Mouse (Mus musculus) retina, embryonic 14.5 days (tissue): ENCODE results near the gene Fam133b.
"Not testable (repeated sequence)": the region's sequence is repeated elsewhere in the genome, so short reads cannot be mapped to it uniquely, and the experiment has no call there.

Experiments used
- DNase-seq: peaks from one replicate; pipeline ENCODE4 v3.0.0-alpha.2; 2015; ENCODE audit warnings: low spot score

The Fam133b gene

GRCm38 (mm10) chr5:3520493-3521359, 22.9 kb upstream of the Fam133b start:
- no peak for DNase-seq

DNA sequence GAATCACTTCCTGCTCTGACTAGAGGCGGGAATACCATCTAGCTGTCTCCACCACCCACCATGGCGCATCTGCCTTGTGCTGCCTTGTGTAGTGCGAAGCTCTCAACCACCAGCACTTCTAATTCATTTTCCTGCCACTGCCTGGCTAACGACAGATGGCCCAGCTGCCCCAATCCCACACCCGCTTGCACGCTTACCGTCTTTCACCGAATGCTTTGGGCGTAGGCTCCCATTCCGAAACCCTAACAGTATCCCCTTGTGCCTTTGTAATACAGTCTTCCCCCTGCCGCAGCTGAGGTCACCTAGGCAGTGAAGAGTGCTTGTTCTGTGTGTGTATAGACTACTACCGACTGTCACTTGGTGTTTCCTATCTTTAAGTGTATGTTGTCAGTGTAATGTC, 21.9 kb upstream of the Fam133b start:
- no peak for DNase-seq

GRCm38 (mm10) chr5:3522826-3523225, 20.8 kb upstream of the Fam133b start:
- no peak for DNase-seq

DNA sequence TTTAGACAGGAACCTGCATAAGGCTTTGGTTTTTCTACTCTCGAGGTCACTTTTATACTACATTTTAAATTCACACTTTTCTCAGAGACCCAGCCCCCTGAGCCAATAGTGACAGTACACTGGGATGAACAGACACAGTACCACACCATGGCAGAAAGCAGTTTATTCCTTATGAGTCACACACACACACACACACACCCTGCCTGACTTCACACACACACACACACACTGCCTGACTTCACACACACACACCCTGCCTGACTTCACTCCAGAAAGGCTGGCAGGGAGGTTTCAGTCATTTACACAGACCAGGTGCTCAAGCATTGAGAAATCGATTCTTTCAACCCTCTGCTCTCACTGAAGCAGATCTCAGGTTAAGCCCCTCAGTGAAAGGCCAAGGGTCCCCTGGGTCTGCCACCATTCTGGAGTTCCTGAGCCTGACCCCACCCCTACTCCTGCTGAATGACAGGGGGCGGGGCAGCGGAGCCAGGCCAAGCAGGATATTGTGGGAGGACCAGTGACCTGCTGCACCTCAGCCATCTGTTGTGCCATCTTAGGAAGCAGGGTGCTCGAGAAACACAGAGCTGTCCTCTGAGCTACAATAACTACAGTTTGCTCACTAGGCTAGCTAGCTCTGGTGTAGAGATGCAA, 16.5 kb upstream of the Fam133b start:
- peak; percentile 65 for DNase-seq

- no peak for DNase-seq
Measured at GRCm38 (mm10) chr5:3529585-3530189, 13.9 kb upstream of the Fam133b start.

GRCm38 (mm10) chr5:3532048-3532447, 11.6 kb upstream of the Fam133b start:
- DNase-seq, result not testable (repeated sequence)

- DNase-seq, result no peak
Measured at GRCm38 (mm10) chr5:3536592-3537212, 6.9 kb upstream of the Fam133b start.

DNA sequence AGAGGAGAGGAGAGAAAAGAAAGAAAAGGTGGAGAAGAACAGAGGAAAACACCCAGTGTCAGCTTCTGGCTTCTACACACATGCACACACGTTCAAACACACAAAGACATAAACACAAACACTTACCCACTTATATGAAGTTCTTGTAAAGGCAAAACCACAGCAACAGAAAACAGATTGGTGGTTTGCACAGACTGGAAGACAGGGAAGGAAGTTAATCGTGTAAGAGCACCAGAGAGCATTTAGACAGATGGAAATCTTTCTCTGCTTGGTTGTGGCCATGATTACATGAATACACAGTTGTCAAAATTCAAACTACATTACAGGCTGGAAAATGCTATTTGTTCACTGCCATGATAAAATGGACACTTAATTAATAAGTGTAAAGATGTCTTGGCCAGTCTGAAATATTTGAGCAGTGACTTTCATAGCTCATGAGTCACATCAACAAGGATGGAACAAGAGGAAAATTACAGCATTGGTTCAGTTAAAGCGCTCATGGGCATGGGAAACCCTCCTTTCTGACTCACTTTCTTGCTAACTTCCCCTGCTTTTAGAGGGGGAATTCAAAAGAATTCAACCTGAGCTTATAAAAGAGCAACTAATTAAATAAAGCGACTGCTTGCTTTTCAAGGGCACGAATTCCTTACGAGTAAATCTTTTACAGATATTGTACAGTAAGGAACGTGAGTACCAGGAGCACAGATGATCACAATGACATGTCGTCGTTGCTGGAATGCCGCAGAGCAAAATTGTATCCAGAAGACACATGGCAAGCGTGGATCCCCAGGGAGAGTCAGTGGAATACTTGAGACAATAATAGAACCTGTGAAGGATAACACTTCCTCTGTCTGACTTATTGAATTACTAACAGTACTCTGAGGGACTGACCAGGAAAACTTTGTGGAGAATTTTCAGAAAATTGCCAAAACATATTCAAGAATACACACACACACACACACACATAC, 4.8 kb upstream of the Fam133b start:
- DNase-seq, result no peak

- DNase-seq, result no peak
Measured at GRCm38 (mm10) chr5:3541871-3542270, 1.8 kb upstream of the Fam133b start.

DNA sequence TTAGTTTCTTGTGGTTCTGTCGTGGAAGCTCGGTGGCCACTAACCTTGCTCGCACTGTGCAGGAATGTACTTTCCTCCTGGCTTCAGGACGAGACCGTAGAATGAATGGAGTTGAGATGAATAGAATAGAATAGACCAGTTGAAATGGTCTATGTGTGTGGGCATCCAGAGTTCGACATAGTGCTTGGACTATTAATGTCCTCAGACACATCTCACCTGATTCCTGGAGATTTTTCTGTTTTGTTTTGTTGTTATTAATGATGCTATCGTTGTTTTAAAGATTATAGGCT, 792 bp downstream of the Fam133b start:
- DNase-seq, result no peak

DNA sequence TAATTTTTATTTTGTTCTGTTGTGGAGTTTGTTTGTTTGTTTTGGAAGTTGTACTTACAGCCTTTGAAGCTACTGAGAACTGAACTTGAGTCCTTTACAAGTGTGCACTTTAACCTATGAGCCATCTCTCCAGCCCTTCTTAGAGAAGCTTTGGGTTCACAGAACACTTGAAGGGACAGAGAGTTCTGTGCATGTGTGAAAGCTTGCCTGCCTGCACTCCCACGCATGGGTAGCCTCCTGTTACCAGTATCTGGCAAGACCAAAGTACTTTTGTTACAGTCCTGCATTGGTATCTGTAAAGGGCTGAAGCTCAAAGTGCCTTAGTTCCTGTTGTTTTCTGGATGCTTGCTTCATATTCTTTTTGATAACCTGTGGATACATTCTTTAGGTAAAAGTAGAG, 2.6 kb downstream of the Fam133b start:
- no peak for DNase-seq

GRCm38 (mm10) chr5:3551481-3551880, 7.8 kb downstream of the Fam133b start:
- no peak for DNase-seq

DNA sequence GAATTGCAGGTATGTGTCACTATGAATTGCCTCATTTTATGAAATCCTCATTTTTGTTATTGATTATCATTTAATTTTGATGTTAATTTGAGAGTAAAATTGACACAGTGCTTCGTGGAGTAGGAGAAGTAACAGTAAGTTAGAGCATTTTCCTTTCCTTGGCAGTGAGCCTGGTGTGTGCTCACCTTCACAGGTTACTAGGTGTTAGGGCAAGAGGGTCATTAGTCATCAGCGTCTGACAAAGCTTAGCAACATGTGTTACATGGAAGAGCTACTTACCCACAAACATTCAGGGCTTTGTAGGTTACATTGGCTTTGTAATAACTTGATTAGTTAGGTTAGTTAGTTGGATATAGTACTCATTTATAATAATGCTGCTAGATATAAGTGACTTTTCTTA, 10.6 kb downstream of the Fam133b start:
- DNase-seq, result no peak

GRCm38 (mm10) chr5:3571266-3571665, 27.6 kb downstream of the Fam133b start, which contains the start of gene 1700109H08Rik:
Gene 1700109H08Rik (plus strand): TSS chr5:3571566.
- DNase-seq, result no peak

DNA sequence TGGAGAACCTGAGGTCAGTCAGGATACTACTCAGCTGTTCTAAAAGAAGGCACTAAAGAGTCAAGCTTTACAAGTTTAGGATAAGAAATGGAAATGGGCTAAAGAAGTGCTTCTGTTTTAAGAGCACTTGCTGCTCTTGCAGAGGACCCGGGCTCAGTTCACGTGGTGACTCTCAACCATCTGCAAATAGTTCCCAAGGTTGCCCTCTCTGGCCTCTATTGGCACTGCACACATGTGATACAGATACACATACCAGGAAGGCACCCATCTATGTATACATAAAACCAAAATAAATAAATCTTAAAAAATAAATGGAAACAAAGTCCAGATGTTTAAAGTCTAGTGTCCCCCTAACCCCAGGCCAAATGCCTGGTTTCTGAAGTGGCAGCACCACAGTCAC, 31.2 kb downstream of the Fam133b start:
- no peak for DNase-seq

DNA sequence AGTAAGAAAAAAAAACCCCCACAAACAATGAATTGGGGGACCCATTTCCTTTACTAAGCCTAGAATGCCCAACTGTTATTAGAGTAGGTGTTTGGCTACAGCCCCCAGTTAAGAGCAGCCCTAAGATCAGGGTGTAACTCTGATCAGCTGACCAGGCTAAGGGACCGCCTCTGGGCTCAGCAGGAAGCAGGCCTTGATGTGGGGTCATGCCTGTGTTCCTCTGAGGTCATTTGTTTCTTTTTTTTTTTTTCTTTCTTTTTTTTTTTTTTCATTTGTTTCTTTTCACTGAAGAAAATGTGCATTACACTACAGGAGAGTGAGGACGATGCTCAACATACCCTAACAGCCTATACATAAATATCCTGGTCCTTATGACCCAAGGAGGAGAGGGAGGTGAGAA, 34.3 kb downstream of the Fam133b start:
- no peak for DNase-seq

DNA sequence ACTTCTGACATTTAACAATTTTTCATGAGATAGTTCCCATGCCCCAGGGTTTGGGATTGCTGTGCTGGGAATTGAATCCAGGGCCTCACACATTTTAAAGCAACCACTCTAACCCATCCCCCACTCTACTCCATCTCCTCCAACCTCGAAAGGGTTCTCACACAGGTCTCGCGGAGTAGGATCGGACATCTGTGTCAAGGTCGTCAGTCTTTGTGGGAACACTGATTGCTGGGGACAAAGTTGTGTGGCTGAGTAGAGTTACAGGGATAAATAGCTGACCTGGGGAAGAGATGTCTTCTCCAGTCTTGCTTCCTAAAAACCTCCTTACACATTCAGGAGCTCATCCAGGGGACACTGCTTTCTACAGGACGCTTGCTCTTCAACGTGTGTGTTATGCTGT, 35.4 kb downstream of the Fam133b start:
- DNase-seq, result no peak

GRCm38 (mm10) chr5:3595693-3596398, 52.2 kb downstream of the Fam133b start, which contains the start of gene Pex1:
Gene Pex1 (plus strand): TSS chr5:3596066.
- peak; percentile 98 for DNase-seq

- DNase-seq, result peak; percentile 82
Measured at GRCm38 (mm10) chr5:3596399-3596766, 52.8 kb downstream of the Fam133b start, which contains the start of gene Rbm48. Gene Rbm48 (minus strand): TSS chr5:3596585.

- no peak for DNase-seq
Measured at GRCm38 (mm10) chr5:3597171-3597570, 53.5 kb downstream of the Fam133b start.

DNA sequence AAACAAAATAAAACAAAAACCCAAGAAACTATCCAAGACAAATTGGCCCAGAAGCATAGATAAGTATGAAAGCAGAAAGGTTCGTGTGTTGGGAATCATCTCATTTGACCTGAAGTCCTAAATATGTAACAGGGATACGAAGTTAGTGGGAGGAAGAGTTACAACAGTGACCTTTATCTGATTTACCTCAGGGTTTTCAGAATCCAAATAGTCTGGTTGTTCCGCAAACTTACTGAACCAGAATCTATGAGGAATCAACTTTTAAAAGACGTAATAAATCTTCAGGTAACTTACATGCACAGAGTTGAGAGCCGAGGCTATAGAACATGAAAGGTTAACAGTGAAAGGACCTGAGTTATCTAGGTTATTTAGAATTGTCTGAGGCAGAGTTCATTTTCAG, 55.1 kb downstream of the Fam133b start:
- no peak for DNase-seq
